Mouse (Mus musculus): Measurements from ENCODE around the gene Cyb5d2. TPM values are rescaled to one million over a fixed set of nuclear protein-coding genes. Genes with fewer than 3 reads are reported as not detected.

The Cyb5d2 gene
- polyA plus RNA-seq, 1 experiment, result 15.2 TPM

GRCm38 (mm10) chr11:72807992-72808391 is 12.1 kb upstream of the Cyb5d2 start:
- Histone ChIP-seq H3K27ac (ENCODE audit: insufficient read depth, low read length) (no peak overlapping the region), H3K4me3 (ENCODE audit: insufficient read depth, low read length) (no peak overlapping the region), H3K4me1 (ENCODE audit: control insufficient read depth, insufficient read depth, low read length) (peaks cover 3% of the 10 kb centered on the region)
- TF ChIP-seq POLR2A (IDR thresholded peaks at IDR 0.05; ENCODE audit: extremely low read depth, insufficient read depth, low read length) (no peak), CTCF (IDR thresholded peaks at IDR 0.05; ENCODE audit: extremely low read depth, insufficient read depth, low read length) (no peak)

GRCm38 (mm10) chr11:72806556-72806955 is 10.6 kb upstream of the Cyb5d2 start:
- peaks cover 5% of the 10 kb centered on the region for H3K4me1 ChIP-seq (ENCODE audit: control insufficient read depth, insufficient read depth, low read length)
- H3K27ac ChIP-seq (ENCODE audit: insufficient read depth, low read length), result no peak overlapping the region
- no peak for TF ChIP-seq CTCF (IDR thresholded peaks at IDR 0.05; ENCODE audit: extremely low read depth, insufficient read depth, low read length)
- TF ChIP-seq POLR2A (IDR thresholded peaks at IDR 0.05; ENCODE audit: extremely low read depth, insufficient read depth, low read length), result no peak
- H3K4me3 ChIP-seq (ENCODE audit: insufficient read depth, low read length), result no peak overlapping the region

GRCm38 (mm10) chr11:72805232-72805631 is 9.3 kb upstream of the Cyb5d2 start:
- Histone ChIP-seq H3K4me3 (ENCODE audit: insufficient read depth, low read length) (no peak overlapping the region), H3K27ac (ENCODE audit: insufficient read depth, low read length) (no peak overlapping the region), H3K4me1 (ENCODE audit: control insufficient read depth, insufficient read depth, low read length) (peaks cover 5% of the 10 kb centered on the region)
- TF ChIP-seq POLR2A (IDR thresholded peaks at IDR 0.05; ENCODE audit: extremely low read depth, insufficient read depth, low read length), result no peak
- no peak for TF ChIP-seq CTCF (IDR thresholded peaks at IDR 0.05; ENCODE audit: extremely low read depth, insufficient read depth, low read length)

DNA sequence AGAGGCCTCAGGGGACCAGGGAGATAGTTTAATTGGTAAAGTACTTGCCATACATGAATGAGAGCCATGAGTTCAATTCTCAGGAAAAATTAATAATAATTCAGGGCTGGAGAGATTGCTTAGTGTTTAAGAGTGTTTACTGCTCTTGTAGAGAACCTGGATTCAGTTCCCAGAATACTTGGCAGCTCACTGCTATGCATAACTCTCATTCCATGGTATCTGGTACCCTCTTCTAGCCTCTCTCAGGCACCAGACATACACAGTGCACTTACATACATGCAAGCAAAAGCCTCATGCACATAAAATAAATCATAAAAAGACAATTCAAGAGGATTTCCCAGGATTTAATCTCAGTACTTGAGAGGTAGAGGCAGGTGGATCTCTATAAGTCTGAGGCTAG is 8.6 kb upstream of the Cyb5d2 start:
- H3K27ac ChIP-seq (ENCODE audit: insufficient read depth, low read length), result no peak overlapping the region
- H3K4me1 ChIP-seq (ENCODE audit: control insufficient read depth, insufficient read depth, low read length), result peaks cover 5% of the 10 kb centered on the region
- TF ChIP-seq POLR2A (IDR thresholded peaks at IDR 0.05; ENCODE audit: extremely low read depth, insufficient read depth, low read length) (no peak), CTCF (IDR thresholded peaks at IDR 0.05; ENCODE audit: extremely low read depth, insufficient read depth, low read length) (no peak)
- no peak overlapping the region for H3K4me3 ChIP-seq (ENCODE audit: insufficient read depth, low read length)

DNA sequence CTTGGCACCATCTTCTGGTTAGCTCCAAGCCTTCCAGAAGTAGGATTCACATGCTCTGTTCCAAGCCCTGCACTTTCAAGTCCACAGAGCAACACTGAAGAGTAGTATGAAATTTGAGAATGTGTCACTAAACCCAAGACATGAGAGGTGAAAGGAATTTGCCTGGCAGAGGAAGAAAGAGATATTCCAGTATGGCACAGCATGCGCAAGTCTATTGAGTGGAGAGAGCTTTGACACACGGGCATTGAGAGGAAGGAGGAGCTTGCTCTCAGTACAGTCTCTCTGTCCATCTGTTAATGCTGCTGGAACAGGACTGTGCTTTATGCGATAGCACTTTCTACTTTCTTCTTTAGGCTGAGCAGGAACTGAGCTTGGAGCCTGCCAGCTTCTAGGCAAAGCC is 7.1 kb upstream of the Cyb5d2 start:
- Histone ChIP-seq H3K27ac (ENCODE audit: insufficient read depth, low read length) (no peak overlapping the region), H3K4me1 (ENCODE audit: control insufficient read depth, insufficient read depth, low read length) (peaks cover 5% of the 10 kb centered on the region), H3K4me3 (ENCODE audit: insufficient read depth, low read length) (no peak overlapping the region)
- TF ChIP-seq CTCF (IDR thresholded peaks at IDR 0.05; ENCODE audit: extremely low read depth, insufficient read depth, low read length), result no peak
- no peak for TF ChIP-seq POLR2A (IDR thresholded peaks at IDR 0.05; ENCODE audit: extremely low read depth, insufficient read depth, low read length)

- TF ChIP-seq POLR2A (IDR thresholded peaks at IDR 0.05; ENCODE audit: extremely low read depth, insufficient read depth, low read length) (no peak), CTCF (IDR thresholded peaks at IDR 0.05; ENCODE audit: extremely low read depth, insufficient read depth, low read length) (no peak)
- Histone ChIP-seq H3K4me1 (ENCODE audit: control insufficient read depth, insufficient read depth, low read length) (peaks cover 3% of the 10 kb centered on the region; the same call in 1 of the 2 replicates), H3K4me3 (ENCODE audit: insufficient read depth, low read length) (no peak overlapping the region), H3K27ac (ENCODE audit: insufficient read depth, low read length) (no peak overlapping the region)
Observed at GRCm38 (mm10) chr11:72801182-72801581, 5.2 kb upstream of the Cyb5d2 start.

GRCm38 (mm10) chr11:72798112-72798511 is 2.2 kb upstream of the Cyb5d2 start:
- no peak overlapping the region for H3K4me3 ChIP-seq (ENCODE audit: insufficient read depth, low read length)
- TF ChIP-seq POLR2A (IDR thresholded peaks at IDR 0.05; ENCODE audit: extremely low read depth, insufficient read depth, low read length) (no peak), CTCF (IDR thresholded peaks at IDR 0.05; ENCODE audit: extremely low read depth, insufficient read depth, low read length) (no peak)
- no peak overlapping the region for H3K27ac ChIP-seq (ENCODE audit: insufficient read depth, low read length)
- H3K4me1 ChIP-seq (ENCODE audit: control insufficient read depth, insufficient read depth, low read length), result peaks cover 3% of the 10 kb centered on the region; the same call in 1 of the 2 replicates

DNA sequence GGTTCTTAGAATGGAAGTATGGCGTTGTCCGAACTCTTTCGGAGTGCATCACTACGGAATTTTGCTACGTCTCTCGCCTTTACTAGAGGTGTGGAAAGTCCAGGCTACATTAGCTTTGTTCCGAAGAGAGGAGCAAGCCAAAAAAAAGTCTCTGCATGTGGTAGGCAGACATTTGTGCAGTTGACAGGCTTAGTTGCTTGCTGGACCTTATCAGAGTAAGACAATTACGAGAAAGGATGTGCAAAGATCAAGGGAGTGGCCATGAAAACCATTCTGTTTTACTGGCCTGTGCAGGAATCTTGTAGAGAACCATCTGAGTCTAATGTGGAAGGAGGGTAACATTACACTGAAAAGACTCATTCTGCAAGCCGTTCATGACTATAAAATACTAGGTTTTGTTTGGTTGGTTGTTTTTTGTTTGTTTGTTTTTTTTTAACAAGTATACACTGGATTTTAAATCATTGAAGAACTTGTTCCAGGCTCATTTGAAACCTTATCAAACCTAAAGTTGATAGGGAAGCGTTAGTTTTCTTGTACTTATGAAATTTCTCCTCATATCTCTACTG is 914 bp upstream of the Cyb5d2 start:
- H3K27ac ChIP-seq (ENCODE audit: insufficient read depth, low read length), result no peak overlapping the region
- TF ChIP-seq CTCF (IDR thresholded peaks at IDR 0.05; ENCODE audit: extremely low read depth, insufficient read depth, low read length) (no peak), POLR2A (IDR thresholded peaks at IDR 0.05; ENCODE audit: extremely low read depth, insufficient read depth, low read length) (no peak)
- peak overlapping the region; percentile 89 for H3K4me3 ChIP-seq (ENCODE audit: insufficient read depth, low read length)
- no peaks in the 10 kb centered on the region; the same call in 1 of the 2 replicates for H3K4me1 ChIP-seq (ENCODE audit: control insufficient read depth, insufficient read depth, low read length)

- TF ChIP-seq CTCF (IDR thresholded peaks at IDR 0.05; ENCODE audit: extremely low read depth, insufficient read depth, low read length) (no peak), POLR2A (IDR thresholded peaks at IDR 0.05; ENCODE audit: extremely low read depth, insufficient read depth, low read length) (no peak)
- no peaks in the 10 kb centered on the region; the same call in 1 of the 2 replicates for H3K4me1 ChIP-seq (ENCODE audit: control insufficient read depth, insufficient read depth, low read length)
- H3K4me3 ChIP-seq (ENCODE audit: insufficient read depth, low read length), result peak overlapping the region; percentile 89
- peak overlapping the region; percentile 55; the same call in 1 of the 2 replicates for H3K27ac ChIP-seq (ENCODE audit: insufficient read depth, low read length)
Observed at GRCm38 (mm10) chr11:72796296-72796687, 350 bp upstream of the Cyb5d2 start.

- Histone ChIP-seq H3K27ac (ENCODE audit: insufficient read depth, low read length) (peak overlapping the region; percentile 83), H3K4me1 (ENCODE audit: control insufficient read depth, insufficient read depth, low read length) (no peaks in the 10 kb centered on the region; the same call in 1 of the 2 replicates), H3K4me3 (ENCODE audit: insufficient read depth, low read length) (peak overlapping the region; percentile 89)
- TF ChIP-seq CTCF (IDR thresholded peaks at IDR 0.05; ENCODE audit: extremely low read depth, insufficient read depth, low read length) (no peak), POLR2A (IDR thresholded peaks at IDR 0.05; ENCODE audit: extremely low read depth, insufficient read depth, low read length) (peak; percentile 41; the same call in 1 of the 2 replicates)
Observed at GRCm38 (mm10) chr11:72795149-72795454, 840 bp downstream of the Cyb5d2 start.
